Mouse (Mus musculus) cerebellum, postnatal 14 days (tissue): ENCODE results near the gene Nlgn1.

Source experiments
- DNase-seq, 2 experiments: peaks; one replicate each; pipeline ENCODE4 v3.0.0; 2021; ENCODE audit warnings: mixed read lengths in 2 of 2

Nlgn1 gene

GRCm38 (mm10) chr3:26332400-26333238 lies at the start of gene Nlgn1:
Nlgn1 (minus strand) TSS chr3:26332460.
- DNase-seq = peak in 1 of 2 experiments; percentile 4

- no peak for DNase-seq
Observed at GRCm38 (mm10) chr3:26378272-26378671, 46.0 kb upstream of the Nlgn1 start.

GRCm38 (mm10) chr3:26355082-26355481 lies 22.8 kb upstream of the Nlgn1 start:
- no peak for DNase-seq

DNA sequence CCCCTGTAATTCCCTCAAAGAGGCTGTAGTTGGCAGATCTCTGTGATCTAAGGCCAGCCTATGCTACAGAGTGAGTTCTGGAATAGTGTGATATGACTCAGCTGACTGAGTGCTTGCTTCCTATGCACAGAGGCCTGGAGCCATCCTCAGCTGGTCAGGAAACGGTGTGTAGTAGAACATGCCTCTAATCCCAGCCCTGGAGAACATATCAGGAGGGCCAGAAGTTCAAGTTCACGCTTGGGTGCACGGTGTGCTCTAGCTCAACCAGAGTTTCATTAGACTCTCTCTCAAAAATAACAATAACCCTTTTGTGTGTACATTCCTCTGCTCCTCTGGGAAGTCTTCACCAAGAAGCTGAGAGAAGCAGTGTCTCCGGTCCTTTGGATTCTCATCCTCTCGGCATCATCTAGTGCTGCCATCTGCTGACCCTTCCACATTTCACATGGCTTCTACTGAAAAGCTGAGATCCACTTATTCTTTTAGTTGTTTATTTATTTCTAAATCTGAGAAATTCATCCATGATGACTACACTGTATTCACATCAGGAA lies 22.3 kb upstream of the Nlgn1 start:
- DNase-seq = peak; percentile 44 to 45

DNA sequence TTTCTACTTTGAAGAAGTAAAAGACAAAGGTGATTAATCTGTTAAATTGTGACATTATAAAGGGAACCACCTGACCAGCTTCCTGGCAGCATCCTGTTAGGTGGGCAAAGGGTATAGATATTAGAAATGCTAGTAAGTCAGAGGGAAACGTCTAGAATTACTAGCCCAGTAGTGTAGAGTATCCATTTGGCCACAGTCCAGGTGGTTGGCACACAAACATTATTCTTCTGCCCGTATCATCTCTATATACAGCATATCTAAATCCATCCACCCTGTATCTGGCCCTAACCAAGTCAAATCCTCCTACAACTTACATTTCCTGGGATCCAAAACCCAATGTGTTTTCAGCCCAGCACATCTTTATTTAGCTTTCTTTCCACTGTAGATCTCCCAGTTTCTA lies 5.2 kb upstream of the Nlgn1 start:
- DNase-seq = peak in 1 of 2 experiments; percentile 9

GRCm38 (mm10) chr3:26333239-26333811 lies 1.1 kb upstream of the Nlgn1 start:
- peak; percentile 51 to 57 for DNase-seq

DNA sequence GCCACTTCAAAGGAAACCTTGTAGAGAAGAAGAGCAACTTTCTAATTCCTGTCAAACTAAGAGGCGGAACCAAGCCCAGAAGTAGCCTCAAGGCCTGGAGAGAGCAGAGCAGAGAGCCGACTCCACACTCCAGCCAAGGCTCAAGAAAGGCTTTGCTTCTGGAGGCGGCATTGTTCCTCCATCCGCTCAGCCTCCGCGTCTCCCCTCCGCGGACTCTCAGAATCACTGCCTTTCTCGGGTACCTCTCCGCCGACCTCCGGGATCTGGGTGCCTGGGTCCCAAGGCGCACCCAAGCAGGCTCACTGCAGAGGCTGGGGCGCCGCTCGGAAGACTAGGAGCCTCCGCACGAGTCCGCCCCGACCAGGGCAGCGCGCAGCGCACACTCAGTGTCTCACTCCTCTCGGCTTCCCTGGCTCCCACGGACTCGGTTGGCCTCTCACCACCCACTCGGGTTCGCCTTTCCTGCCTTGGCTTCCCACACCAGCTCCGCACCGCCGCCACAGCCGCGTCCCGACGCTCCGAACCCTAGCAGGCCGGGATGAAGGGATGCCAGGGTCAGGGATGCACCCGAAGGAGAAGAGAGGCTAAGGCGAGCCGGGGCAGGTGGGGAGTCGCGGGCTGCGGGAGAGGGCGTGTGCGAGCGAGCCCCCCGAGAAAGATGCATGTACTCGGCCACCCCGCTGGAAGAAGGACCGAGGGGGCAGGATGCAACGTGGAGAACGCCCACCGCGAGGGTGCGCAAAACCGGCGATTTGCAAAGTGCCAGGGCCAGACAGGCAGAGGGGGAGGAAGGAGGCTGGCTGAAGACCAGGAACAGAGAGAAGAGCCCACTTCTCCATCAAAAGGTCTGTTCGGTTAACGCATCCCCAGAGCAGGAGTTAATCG lies 841 bp downstream of the Nlgn1 start:
- DNase-seq = peak; percentile 57 to 66

DNA sequence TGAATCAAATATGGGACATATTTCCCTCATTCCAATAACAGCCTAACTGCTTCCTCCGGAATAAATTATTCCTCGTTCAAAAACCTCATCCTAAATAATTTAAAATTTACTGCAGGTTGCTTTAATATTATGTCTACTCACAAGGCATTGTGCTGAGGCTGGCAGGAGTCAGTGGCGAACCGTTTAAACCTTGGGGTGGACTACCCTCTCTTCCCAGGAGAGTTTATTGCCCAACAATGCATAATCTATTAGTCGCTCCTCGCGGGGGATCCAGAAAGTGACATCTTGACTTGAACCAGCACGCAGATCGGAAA lies 1.4 kb downstream of the Nlgn1 start:
- no peak for DNase-seq

GRCm38 (mm10) chr3:26330019-26330418 lies 2.2 kb downstream of the Nlgn1 start:
- DNase-seq = no peak

DNA sequence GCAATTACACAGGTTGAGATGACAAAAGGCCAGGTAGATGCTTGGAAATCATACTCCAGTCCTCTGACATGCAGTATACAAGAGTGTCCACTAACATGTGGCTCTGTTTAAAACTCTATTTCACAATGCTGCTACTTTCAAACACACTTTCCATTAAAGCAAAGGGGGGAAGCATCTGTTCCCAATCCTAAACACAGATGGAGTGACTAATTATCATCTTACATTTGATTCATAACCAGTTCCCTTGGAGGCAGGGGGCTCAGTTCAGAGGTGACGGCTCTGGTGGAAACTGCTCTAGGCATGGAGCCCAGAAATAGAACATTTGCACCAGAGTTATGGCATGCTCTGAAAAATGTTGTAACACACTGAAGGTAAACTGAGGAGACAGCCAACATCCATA lies 7.8 kb downstream of the Nlgn1 start:
- DNase-seq = no peak

DNA sequence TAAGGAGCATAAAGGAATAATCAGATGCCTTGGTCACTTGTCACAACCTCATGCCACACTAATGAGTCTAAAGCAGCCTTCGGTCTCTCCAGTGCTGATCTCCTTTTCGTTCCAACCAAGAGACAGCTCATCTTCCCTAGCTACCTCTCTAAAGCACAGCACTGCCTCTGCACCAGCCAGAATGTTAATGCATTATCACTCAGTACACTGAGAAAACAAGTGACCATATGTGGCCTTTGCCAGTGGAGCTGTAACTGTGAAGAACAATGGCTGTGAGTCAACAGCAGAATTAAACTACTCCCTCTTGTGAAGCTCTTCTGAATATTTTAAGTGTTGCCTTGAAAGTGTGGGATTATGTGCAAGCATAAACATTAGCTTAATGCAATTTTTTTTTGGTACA lies 14.9 kb downstream of the Nlgn1 start:
- DNase-seq = no peak

- DNase-seq = peak; percentile 62 to 67
Observed at GRCm38 (mm10) chr3:26297869-26298268, 34.4 kb downstream of the Nlgn1 start.

DNA sequence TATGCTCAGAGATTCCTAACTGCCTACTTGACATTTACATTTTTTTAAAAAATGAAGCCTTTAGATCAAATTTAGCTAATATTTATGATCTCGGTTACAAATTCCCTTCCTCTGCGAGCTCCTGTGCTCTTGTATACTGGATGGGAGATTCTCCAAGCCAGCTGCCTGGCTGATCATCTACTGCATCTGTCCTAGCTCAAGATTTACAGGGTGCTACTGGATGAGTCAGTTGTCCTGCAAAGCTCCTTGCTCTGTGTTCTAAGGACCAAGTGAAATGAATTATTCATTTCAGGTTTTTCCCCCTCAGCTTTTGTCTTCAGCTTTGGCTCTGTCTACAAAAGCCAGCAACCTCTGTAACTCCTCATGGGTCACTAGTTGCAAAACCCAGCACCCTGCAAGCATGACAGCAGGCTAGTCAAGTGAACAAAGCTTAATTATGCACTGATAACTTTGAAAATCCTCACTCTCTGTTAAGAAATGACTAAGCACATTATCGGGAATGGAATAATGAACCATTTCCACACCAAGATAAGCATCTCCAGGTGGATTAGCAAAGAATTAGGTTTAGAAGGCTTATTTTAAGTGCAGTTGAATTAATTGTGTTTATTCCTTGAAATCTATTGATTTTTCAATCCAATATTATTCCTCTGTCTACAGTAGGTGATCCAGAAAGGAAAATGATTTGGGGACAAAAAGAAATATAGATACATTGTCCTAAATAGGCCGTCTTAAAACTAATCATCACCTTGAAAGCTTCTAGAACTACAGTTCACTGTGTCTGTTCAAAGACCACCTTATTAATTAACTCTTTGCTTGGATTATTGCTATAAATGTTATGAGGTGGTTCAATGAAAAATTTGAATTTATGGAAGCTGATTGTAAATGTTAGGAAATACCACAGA lies 61.1 kb downstream of the Nlgn1 start:
- no peak for DNase-seq

DNA sequence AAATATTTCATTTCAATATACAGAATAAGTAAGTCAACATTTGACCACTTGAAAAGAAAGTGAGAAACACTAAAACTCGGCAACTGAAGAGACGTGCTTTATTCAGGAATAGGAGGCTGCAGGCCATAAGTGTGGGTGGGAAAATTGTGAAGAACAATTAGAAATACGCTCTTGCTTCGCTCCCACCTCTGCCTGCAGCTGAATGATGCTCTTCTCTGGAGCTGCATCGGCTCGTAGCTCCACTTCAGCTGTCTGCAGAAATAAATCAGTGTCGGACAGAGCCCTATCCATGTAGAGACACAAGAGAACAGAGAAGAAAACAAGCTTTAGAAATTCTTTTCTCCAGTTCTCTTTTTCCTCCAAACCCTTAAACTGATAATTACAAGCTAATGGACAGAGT lies 85.7 kb downstream of the Nlgn1 start:
- DNase-seq = no peak

DNA sequence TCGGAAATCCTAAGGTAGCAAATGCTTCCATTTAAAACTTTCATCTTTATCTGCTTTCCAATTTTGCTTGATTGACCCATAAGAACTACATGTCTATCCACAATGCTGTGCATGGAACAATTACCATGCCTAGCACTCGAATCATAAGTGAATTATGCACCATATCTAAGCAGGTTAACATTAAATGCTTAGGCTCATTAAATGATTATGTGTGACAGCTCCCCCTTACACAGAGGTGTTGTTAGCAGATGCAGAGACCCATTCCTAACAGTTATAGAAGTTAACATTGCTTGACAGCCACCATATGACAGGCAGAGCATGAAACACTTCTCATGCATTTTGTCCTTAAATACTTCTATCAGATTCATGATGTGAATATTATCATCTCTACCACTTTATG lies 89.0 kb downstream of the Nlgn1 start:
- DNase-seq = no peak

DNA sequence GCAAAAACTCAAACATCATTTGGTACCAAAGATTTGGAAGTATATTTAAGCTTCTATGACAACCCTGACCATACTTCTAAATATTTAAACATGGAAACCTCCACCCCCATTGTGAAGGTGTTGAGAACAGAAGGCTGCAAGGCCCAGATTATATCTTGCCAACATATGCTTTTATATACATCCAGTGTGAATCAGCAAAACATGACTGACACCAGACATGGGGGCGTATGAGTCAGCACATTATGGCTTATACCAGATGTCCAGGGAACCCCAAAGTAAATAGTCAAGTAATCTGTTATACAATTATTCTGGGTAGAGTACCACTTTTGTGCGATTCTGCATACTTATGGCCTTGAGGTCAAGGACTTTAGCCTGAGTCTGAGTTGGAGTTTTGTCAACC lies 102.3 kb downstream of the Nlgn1 start:
- no peak for DNase-seq

GRCm38 (mm10) chr3:26228827-26229226 lies 103.4 kb downstream of the Nlgn1 start:
- peak; percentile 7 to 28 for DNase-seq

GRCm38 (mm10) chr3:26228172-26228781 lies 104.0 kb downstream of the Nlgn1 start:
- no peak for DNase-seq

GRCm38 (mm10) chr3:26223500-26223899 lies 108.8 kb downstream of the Nlgn1 start:
- no peak for DNase-seq

DNA sequence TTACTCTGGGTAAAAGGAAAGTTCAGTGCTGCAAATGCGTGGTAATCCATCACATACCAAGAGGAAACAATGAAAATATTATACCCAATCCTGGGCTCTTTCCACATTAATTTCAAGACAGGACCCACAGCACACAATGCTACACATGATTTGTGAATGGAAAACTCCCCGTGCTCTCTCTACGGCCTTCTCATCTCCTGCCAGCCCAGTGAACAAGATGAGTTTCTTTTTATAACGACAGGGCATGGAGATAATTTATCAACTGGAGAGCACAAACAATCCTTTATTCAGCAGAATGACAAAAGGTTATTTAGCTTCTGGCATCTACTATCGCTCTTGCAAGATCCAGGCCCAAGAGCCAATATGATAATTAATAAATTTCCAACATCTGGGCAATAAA lies 116.0 kb downstream of the Nlgn1 start:
- no peak for DNase-seq

GRCm38 (mm10) chr3:26202702-26203101 lies 129.6 kb downstream of the Nlgn1 start:
- no peak for DNase-seq

DNA sequence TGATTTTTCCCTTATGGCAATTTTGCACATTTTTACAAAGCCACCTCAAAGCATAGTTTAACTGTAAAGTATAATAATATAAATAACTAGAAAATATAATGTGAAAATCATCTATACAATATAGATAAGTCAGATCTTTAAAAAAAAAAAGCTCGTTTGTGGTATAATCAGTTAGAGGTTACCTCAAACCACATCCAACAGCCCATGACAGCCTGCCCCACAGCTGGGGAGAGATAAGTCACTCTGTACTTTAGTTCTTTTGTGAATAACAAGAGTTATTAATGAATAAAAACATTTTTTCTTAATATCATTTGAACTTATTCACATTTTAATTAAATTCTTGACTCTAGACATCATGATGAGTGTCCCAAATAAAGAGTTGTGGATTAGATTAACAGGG lies 130.8 kb downstream of the Nlgn1 start:
- DNase-seq = no peak
